ENCODE assay signal across 9 mouse cellular contexts in genomic region chr1:172324725-172325124, GRCm38 (mm10). TPM values are rescaled to one million over a fixed set of nuclear protein-coding genes. Genes with fewer than 3 reads are reported as not detected.
DNase-seq lines count a peak whose midpoint lies in the region; ATAC-seq and TF ChIP-seq lines count a peak whose summit lies in the region.
"Had no signal": no experiment of that assay in that cellular context is flagged by ENCODE, and none has a peak within 500 bp of the region (broad histone marks: within the 10 kb centered on the region; RNA-seq: fewer than 3 reads in every experiment).

No protein-coding gene starts in this region.

- peaks cover 46% of the 10 kb centered on the region for H3K27me3 ChIP-seq in kidney, embryonic 16.5 days (ENCODE audit: insufficient read depth, low read length)
- peaks cover 48% of the 10 kb centered on the region for H3K27me3 ChIP-seq in lung, embryonic 14.5 days (ENCODE audit: insufficient read depth, low read length)

- TF ChIP-seq POLR2A in cortical plate, adult 2 months (IDR thresholded peaks at IDR 0.05; ENCODE audit: extremely low read depth, insufficient read depth, low read length) = no peak; the same call in 1 of the 2 replicates

- no peak overlapping the region for H3K4me3 ChIP-seq in cortical plate, adult 2 months (ENCODE audit: insufficient read depth, low read length)
- H3K4me3 ChIP-seq in kidney, embryonic 16.5 days (ENCODE audit: low read length) = no peak overlapping the region
- H3K4me3 ChIP-seq in lung, embryonic 14.5 days (ENCODE audit: low read depth, low read length) = no peak overlapping the region
- H3K4me3 ChIP-seq: heart, embryonic 15.5 days had no signal

- H3K4me1 ChIP-seq in cortical plate, adult 2 months (ENCODE audit: control insufficient read depth, insufficient read depth, low read length) = peaks cover 15% of the 10 kb centered on the region
- H3K4me1 ChIP-seq in kidney, embryonic 16.5 days (ENCODE audit: insufficient read depth, low read length) = 0 out of 2 replicates have a peak, but pooled peaks cover 3% of the 10 kb centered on the region
- no peaks in the 10 kb centered on the region for H3K4me1 ChIP-seq in lung, embryonic 14.5 days (ENCODE audit: insufficient read depth)

- no peaks in the 10 kb centered on the region; the same call in 1 of the 2 replicates for H3K36me3 ChIP-seq in kidney, embryonic 16.5 days (ENCODE audit: insufficient read depth, low read length)
- H3K36me3 ChIP-seq in lung, embryonic 14.5 days (ENCODE audit: insufficient read depth) = 0 out of 2 replicates have a peak, but pooled peaks cover 5% of the 10 kb centered on the region
- H3K36me3 ChIP-seq: heart, embryonic 15.5 days had no signal

- H3K4me2 ChIP-seq in kidney, embryonic 16.5 days (replicated peaks; ENCODE audit: low read depth, low read length) = no peak overlapping the region
- no peak overlapping the region for H3K4me2 ChIP-seq in lung, embryonic 14.5 days
- H3K4me2 ChIP-seq: heart, embryonic 15.5 days had no signal

- DNase-seq in adipocyte (ENCODE audit: low spot score) = peak; percentile 81
- DNase-seq in lung, embryonic 14.5 days = peak; percentile 94
- DNase-seq in retina, adult 2 months (ENCODE audit: low read depth, low spot score) = peak; percentile 63
- DNase-seq in thymus, postnatal 25 days = peak; percentile 68

- H3K9ac ChIP-seq in kidney, embryonic 16.5 days (replicated peaks; ENCODE audit: low read length) = no peak overlapping the region
- no peak overlapping the region for H3K9ac ChIP-seq in lung, embryonic 14.5 days
- H3K9ac ChIP-seq: heart, embryonic 15.5 days had no signal

- peak; percentile 91 for TF ChIP-seq CTCF in cortical plate, adult 2 months (IDR thresholded peaks at IDR 0.05; ENCODE audit: extremely low read depth, insufficient read depth, low read length)
- TF ChIP-seq CTCF in lung, embryonic 14.5 days (IDR thresholded peaks at IDR 0.05; ENCODE audit: low read depth) = peak; percentile 94

- H3K9me3 ChIP-seq in kidney, embryonic 16.5 days (ENCODE audit: low read length) = no peaks in the 10 kb centered on the region
- H3K9me3 ChIP-seq in lung, embryonic 14.5 days (ENCODE audit: low read depth, low read length) = no peaks in the 10 kb centered on the region; the same call in 1 of the 2 replicates
- H3K9me3 ChIP-seq: heart, embryonic 15.5 days had no signal

- peak overlapping the region; percentile 94 for H3K27ac ChIP-seq in cortical plate, adult 2 months (ENCODE audit: insufficient read depth, low read length)
- H3K27ac ChIP-seq in kidney, embryonic 16.5 days (ENCODE audit: low read length) = no peak overlapping the region
- H3K27ac ChIP-seq in lung, embryonic 14.5 days (ENCODE audit: low read depth) = no peak overlapping the region
- H3K27ac ChIP-seq: heart, embryonic 15.5 days had no signal

- peak; percentile 79 for ATAC-seq in CD4-positive, CD25-positive, alpha-beta regulatory T cell, adult 4 months
- ATAC-seq in granulocyte monocyte progenitor cell, adult 5-6 weeks (replicated peaks; ENCODE audit: poor library complexity, severe bottlenecking) = peak; percentile 72
- ATAC-seq in kidney, embryonic 16.5 days (ENCODE audit: low FRiP score, low TSS enrichment) = peak; percentile 57
- peak; percentile 66 for ATAC-seq in lung, embryonic 14.5 days (ENCODE audit: insufficient read depth)

- WGBS in kidney, embryonic 16.5 days = 17% methylated on average over 7 of the region's 7 CpGs
- WGBS in lung, embryonic 14.5 days = 13% methylated on average over 7 of the region's 7 CpGs

RNA-seq across cellular contexts. Expression of gene Kcnj9, which starts 4.4 kb away (rescaled TPM):
- not detected for polyA plus RNA-seq in CD4-positive, CD25-positive, alpha-beta regulatory T cell, adult 4 months (2017; shearing (Covaris generic))
- polyA plus RNA-seq in cortical plate, adult 2 months (2012; rRNA removed) = 169 and 180 TPM in 2 replicates
- total RNA-seq in granulocyte monocyte progenitor cell, adult 5-6 weeks (2014; fragmentation: Nextera tagmentation) = not detected in 2 replicates
- not detected in 2 replicates for total RNA-seq in granulocyte monocyte progenitor cell, adult 5-6 weeks (2017)
- not detected in 2 replicates for polyA plus RNA-seq in kidney, embryonic 16.5 days (2015; fragmentation: Nextera tagmentation; extraction: Ambion mirVana)
- 0.04 TPM in 1 of 2 replicates, not detected in the other for polyA plus RNA-seq in lung, embryonic 14.5 days (2014; fragmentation: Nextera tagmentation; extraction: Ambion mirVana)
- polyA plus RNA-seq: heart, embryonic 15.5 days had no signal

RNA-seq across cellular contexts. Expression of gene Kcnj10, which starts 16.3 kb away (rescaled TPM):
- polyA plus RNA-seq in CD4-positive, CD25-positive, alpha-beta regulatory T cell, adult 4 months (2017; shearing (Covaris generic)) = not detected
- 96.8 and 102 TPM in 2 replicates for polyA plus RNA-seq in cortical plate, adult 2 months (2012; rRNA removed)
- 0.32 TPM in 1 of 2 replicates, not detected in the other for total RNA-seq in granulocyte monocyte progenitor cell, adult 5-6 weeks (2014; fragmentation: Nextera tagmentation)
- total RNA-seq in granulocyte monocyte progenitor cell, adult 5-6 weeks (2017) = 0.46 TPM in 1 of 2 replicates, not detected in the other
- polyA plus RNA-seq in kidney, embryonic 16.5 days (2015; fragmentation: Nextera tagmentation; extraction: Ambion mirVana) = 1.2 and 1.6 TPM in 2 replicates
- 0.18 and 0.24 TPM in 2 replicates for polyA plus RNA-seq in lung, embryonic 14.5 days (2014; fragmentation: Nextera tagmentation; extraction: Ambion mirVana)

RNA-seq across cellular contexts. Expression of gene Atp1a2, which starts 26.9 kb away (rescaled TPM):
- polyA plus RNA-seq in CD4-positive, CD25-positive, alpha-beta regulatory T cell, adult 4 months (2017; shearing (Covaris generic)) = under 1 TPM; 0.33 to 0.42 TPM
- polyA plus RNA-seq in cortical plate, adult 2 months (2012; rRNA removed) = 534 and 567 TPM in 2 replicates
- not detected in 2 replicates for total RNA-seq in granulocyte monocyte progenitor cell, adult 5-6 weeks (2014; fragmentation: Nextera tagmentation)
- total RNA-seq in granulocyte monocyte progenitor cell, adult 5-6 weeks (2017) = not detected in 2 replicates
- polyA plus RNA-seq in kidney, embryonic 16.5 days (2015; fragmentation: Nextera tagmentation; extraction: Ambion mirVana) = 1.7 and 2.4 TPM in 2 replicates
- 1.3 and 1.4 TPM in 2 replicates for polyA plus RNA-seq in lung, embryonic 14.5 days (2014; fragmentation: Nextera tagmentation; extraction: Ambion mirVana)

RNA-seq across cellular contexts. Expression of gene Pigm, which starts 51.6 kb away (rescaled TPM):
- polyA plus RNA-seq in CD4-positive, CD25-positive, alpha-beta regulatory T cell, adult 4 months (2017; shearing (Covaris generic)) = 1 to 10 TPM; 3.6 to 6.0 TPM
- 6.5 TPM in 2 replicates for polyA plus RNA-seq in cortical plate, adult 2 months (2012; rRNA removed)
- total RNA-seq in granulocyte monocyte progenitor cell, adult 5-6 weeks (2014; fragmentation: Nextera tagmentation) = 10.2 and 16.0 TPM in 2 replicates
- 13.8 and 16.2 TPM in 2 replicates for total RNA-seq in granulocyte monocyte progenitor cell, adult 5-6 weeks (2017)
- polyA plus RNA-seq in kidney, embryonic 16.5 days (2015; fragmentation: Nextera tagmentation; extraction: Ambion mirVana) = 7.3 and 7.8 TPM in 2 replicates
- polyA plus RNA-seq in lung, embryonic 14.5 days (2014; fragmentation: Nextera tagmentation; extraction: Ambion mirVana) = 9.0 and 9.9 TPM in 2 replicates

Comparison
In these comparisons a context has a peak if more than half of its experiments do, and no peak if none do; other contexts are left out.
1. RNA of gene Kcnj9, which starts 4.4 kb away (polyA plus RNA-seq): 169 to 180 TPM in cortical plate, adult 2 months; 0.04 TPM in lung, embryonic 14.5 days, not detected in kidney, embryonic 16.5 days and not detected in CD4-positive, CD25-positive, alpha-beta regulatory T cell, adult 4 months; every median in the first group is over 100 times any median in the second.
2. RNA of gene Kcnj10, which starts 16.3 kb away (polyA plus RNA-seq): 96.8 to 102 TPM in cortical plate, adult 2 months; 1.2 to 1.6 TPM in kidney, embryonic 16.5 days, 0.18 to 0.24 TPM in lung, embryonic 14.5 days and not detected in CD4-positive, CD25-positive, alpha-beta regulatory T cell, adult 4 months; every median in the first group is over 10 times any median in the second.
3. RNA of gene Atp1a2, which starts 26.9 kb away (polyA plus RNA-seq): 534 to 567 TPM in cortical plate, adult 2 months; 1.7 to 2.4 TPM in kidney, embryonic 16.5 days, 1.3 to 1.4 TPM in lung, embryonic 14.5 days and 0.33 to 0.42 TPM in CD4-positive, CD25-positive, alpha-beta regulatory T cell, adult 4 months; every median in the first group is over 100 times any median in the second.
4. Peak in every context shown above with its lines, with median percentiles within 50 percentile points of each other: ATAC-seq and DNase-seq.